Mouse (Mus musculus): ENCODE measurements around the gene Per3. TPM values are rescaled to one million over a fixed set of nuclear protein-coding genes. Genes with fewer than 3 reads are reported as not detected.
A peak's percentile ranks its signal among the peaks of the same experiment; 100 is the strongest.

Per3 gene
- total and polyA plus RNA-seq, 2 experiments from 2014 or later, result 4.5 to 6.5 TPM

GRCm38 (mm10) chr4:151015946-151016345, 28.5 kb downstream of the Per3 start:
- Histone ChIP-seq H3K4me1 (ENCODE audit: insufficient read depth, low read length) (no peaks in the 10 kb centered on the region), H3K36me3 (ENCODE audit: insufficient read depth, low read length) (peaks cover 23% of the 10 kb centered on the region)
- ATAC-seq (ENCODE audit: low FRiP score), result no peak

DNA sequence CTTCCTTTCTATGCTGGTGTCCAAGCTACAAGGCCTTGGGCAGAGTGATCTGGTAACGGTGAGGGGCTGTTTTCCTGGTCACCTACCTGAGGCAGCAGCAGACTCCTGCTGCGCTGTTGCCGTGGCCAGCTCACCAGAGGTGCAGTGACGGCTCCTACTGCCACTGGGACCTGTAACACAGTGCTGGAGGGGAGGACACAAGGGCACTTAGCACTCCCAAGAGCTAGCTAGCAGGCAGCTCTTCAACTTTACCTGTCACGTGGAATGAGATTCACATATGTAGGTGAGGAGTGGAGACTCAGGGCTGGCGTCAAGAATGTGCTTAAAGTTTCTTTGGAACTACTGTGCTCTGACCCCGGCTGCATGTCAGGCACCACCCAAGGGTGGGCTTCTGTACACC, 34.1 kb downstream of the Per3 start:
- Histone ChIP-seq H3K36me3 (ENCODE audit: insufficient read depth, low read length) (peaks cover 5% of the 10 kb centered on the region; the same call in 1 of the 2 replicates), H3K4me1 (ENCODE audit: insufficient read depth, low read length) (no peaks in the 10 kb centered on the region), H3K27ac (ENCODE audit: low read depth, low read length) (no peak overlapping the region), H3K4me3 (ENCODE audit: low read depth, low read length) (no peak overlapping the region), H3K27me3 (ENCODE audit: insufficient read depth, low read length) (no peaks in the 10 kb centered on the region), H3K9me3 (ENCODE audit: low read length) (no peaks in the 10 kb centered on the region), H3K4me2 (ENCODE audit: low read depth, low read length, poor library complexity, severe bottlenecking) (no peak overlapping the region), H3K9ac (replicated peaks; ENCODE audit: low read length, poor library complexity, severe bottlenecking) (no peak overlapping the region)
- no peak for ATAC-seq (ENCODE audit: low FRiP score)
- WGBS, result 93% methylated on average over 7 of the region's 7 CpGs
- TF ChIP-seq CTCF (IDR thresholded peaks at IDR 0.05), result no peak
- no peak for DNase-seq (ENCODE audit: low spot score)

More at GRCm38 (mm10) chr4:151015946-151016345, 28.5 kb downstream of the Per3 start:
- DNase-seq (ENCODE audit: low spot score), result no peak
- no peak overlapping the region for H3K4me2 ChIP-seq (ENCODE audit: low read depth, low read length, poor library complexity, severe bottlenecking)
- H3K9ac ChIP-seq (replicated peaks; ENCODE audit: low read length, poor library complexity, severe bottlenecking), result no peak overlapping the region
- TF ChIP-seq CTCF (IDR thresholded peaks at IDR 0.05), result no peak
- no peak overlapping the region for H3K27ac ChIP-seq (ENCODE audit: low read depth, low read length)
- no peak overlapping the region for H3K4me3 ChIP-seq (ENCODE audit: low read depth, low read length)
- H3K9me3 ChIP-seq (ENCODE audit: low read length), result no peaks in the 10 kb centered on the region
- no peaks in the 10 kb centered on the region for H3K27me3 ChIP-seq (ENCODE audit: insufficient read depth, low read length)
- 94% methylated on average over 10 of the region's 10 CpGs for WGBS

DNA sequence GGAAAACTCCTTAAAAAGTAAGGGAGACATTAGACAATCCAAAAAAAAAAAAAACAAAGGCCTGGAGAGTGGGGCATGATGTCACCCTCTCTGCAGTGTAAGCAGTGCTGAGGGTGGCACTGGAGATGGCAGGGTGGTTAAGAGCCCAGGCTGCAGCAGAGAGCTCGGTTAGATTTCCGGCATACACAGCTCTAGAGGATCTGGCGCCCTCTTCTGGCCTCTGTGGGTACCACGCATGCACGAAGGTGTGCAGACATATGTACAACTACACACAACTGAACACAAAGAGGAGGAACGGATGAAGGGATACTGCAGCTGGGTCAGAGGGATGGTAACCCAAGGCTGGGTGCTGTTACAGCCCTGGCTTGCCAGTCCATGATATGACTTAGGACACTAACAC, 37.5 kb downstream of the Per3 start:
- no peaks in the 10 kb centered on the region for H3K27me3 ChIP-seq (ENCODE audit: insufficient read depth, low read length)
- peaks cover 3% of the 10 kb centered on the region; the same call in 1 of the 2 replicates for H3K36me3 ChIP-seq (ENCODE audit: insufficient read depth, low read length)
- ATAC-seq (ENCODE audit: low FRiP score), result no peak
- no peak overlapping the region for H3K4me3 ChIP-seq (ENCODE audit: low read depth, low read length)
- 53% methylated on average over 6 of the region's 6 CpGs for WGBS
- H3K4me1 ChIP-seq (ENCODE audit: insufficient read depth, low read length), result no peaks in the 10 kb centered on the region
- H3K4me2 ChIP-seq (ENCODE audit: low read depth, low read length, poor library complexity, severe bottlenecking), result no peak overlapping the region
- TF ChIP-seq CTCF (IDR thresholded peaks at IDR 0.05), result peak; percentile 65
- no peaks in the 10 kb centered on the region for H3K9me3 ChIP-seq (ENCODE audit: low read length)
- DNase-seq (ENCODE audit: low spot score), result peak; percentile 36
- H3K27ac ChIP-seq (ENCODE audit: low read depth, low read length), result no peak overlapping the region
- H3K9ac ChIP-seq (replicated peaks; ENCODE audit: low read length, poor library complexity, severe bottlenecking), result no peak overlapping the region

- DNase-seq (ENCODE audit: low spot score) (no peak), ATAC-seq (ENCODE audit: low FRiP score) (no peak)
- Histone ChIP-seq H3K27me3 (ENCODE audit: insufficient read depth, low read length) (no peaks in the 10 kb centered on the region), H3K9me3 (ENCODE audit: low read length) (no peaks in the 10 kb centered on the region), H3K9ac (replicated peaks; ENCODE audit: low read length, poor library complexity, severe bottlenecking) (no peak overlapping the region), H3K4me2 (ENCODE audit: low read depth, low read length, poor library complexity, severe bottlenecking) (no peak overlapping the region), H3K4me1 (ENCODE audit: insufficient read depth, low read length) (no peaks in the 10 kb centered on the region), H3K27ac (ENCODE audit: low read depth, low read length) (no peak overlapping the region), H3K36me3 (ENCODE audit: insufficient read depth, low read length) (0 out of 2 replicates have a peak, but pooled peaks cover 3% of the 10 kb centered on the region), H3K4me3 (ENCODE audit: low read depth, low read length) (no peak overlapping the region)
- TF ChIP-seq CTCF (IDR thresholded peaks at IDR 0.05), result no peak
- WGBS, result 94% methylated on average over 13 of the region's 13 CpGs
Measured at GRCm38 (mm10) chr4:151005656-151006318, 38.7 kb downstream of the Per3 start.

- DNase-seq (ENCODE audit: low spot score) (no peak), ATAC-seq (ENCODE audit: low FRiP score) (no peak)
- Histone ChIP-seq H3K9ac (replicated peaks; ENCODE audit: low read length, poor library complexity, severe bottlenecking) (no peak overlapping the region), H3K4me2 (ENCODE audit: low read depth, low read length, poor library complexity, severe bottlenecking) (no peak overlapping the region), H3K27ac (ENCODE audit: low read depth, low read length) (no peak overlapping the region), H3K36me3 (ENCODE audit: insufficient read depth, low read length) (0 out of 2 replicates have a peak, but pooled peaks cover 3% of the 10 kb centered on the region), H3K27me3 (ENCODE audit: insufficient read depth, low read length) (no peaks in the 10 kb centered on the region), H3K4me1 (ENCODE audit: insufficient read depth, low read length) (no peaks in the 10 kb centered on the region), H3K4me3 (ENCODE audit: low read depth, low read length) (no peak overlapping the region), H3K9me3 (ENCODE audit: low read length) (no peaks in the 10 kb centered on the region)
- TF ChIP-seq CTCF (IDR thresholded peaks at IDR 0.05), result no peak
- 70% methylated on average over 13 of the region's 13 CpGs for WGBS
Measured at GRCm38 (mm10) chr4:151001397-151001796, 43.1 kb downstream of the Per3 start.

DNA sequence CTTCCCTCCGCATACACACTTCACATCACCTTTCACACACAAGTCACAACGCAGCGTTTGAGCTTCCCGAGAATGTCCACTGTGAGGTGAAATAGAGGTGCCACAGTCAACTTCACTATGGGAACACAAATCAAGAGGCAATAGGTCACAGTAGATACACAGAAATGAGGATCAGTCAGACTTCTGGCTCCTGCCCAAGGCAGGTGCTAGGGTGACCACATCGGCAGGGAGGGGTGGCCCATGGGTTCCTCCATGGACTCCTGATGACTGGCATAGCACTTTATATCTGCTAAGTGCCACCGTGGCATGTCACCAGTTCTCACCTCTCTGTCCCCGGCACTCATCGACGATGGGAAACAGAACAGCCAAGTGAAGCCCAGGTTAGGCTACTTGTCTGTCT, 45.8 kb downstream of the Per3 start:
- DNase-seq (ENCODE audit: low spot score) (no peak), ATAC-seq (ENCODE audit: low FRiP score) (no peak)
- H3K4me2 ChIP-seq (ENCODE audit: low read depth, low read length, poor library complexity, severe bottlenecking), result no peak overlapping the region
- no peak overlapping the region for H3K9ac ChIP-seq (replicated peaks; ENCODE audit: low read length, poor library complexity, severe bottlenecking)
- H3K36me3 ChIP-seq (ENCODE audit: insufficient read depth, low read length), result no peaks in the 10 kb centered on the region
- TF ChIP-seq CTCF (IDR thresholded peaks at IDR 0.05), result no peak
- 97% methylated on average over 9 of the region's 9 CpGs for WGBS
- H3K27ac ChIP-seq (ENCODE audit: low read depth, low read length), result no peak overlapping the region
- no peaks in the 10 kb centered on the region for H3K4me1 ChIP-seq (ENCODE audit: insufficient read depth, low read length)
- no peaks in the 10 kb centered on the region for H3K9me3 ChIP-seq (ENCODE audit: low read length)
- no peaks in the 10 kb centered on the region for H3K27me3 ChIP-seq (ENCODE audit: insufficient read depth, low read length)
- no peak overlapping the region for H3K4me3 ChIP-seq (ENCODE audit: low read depth, low read length)
